Mouse (Mus musculus): ENCODE measurements around the gene Oosp3. TPM values are rescaled to one million over a fixed set of nuclear protein-coding genes. Genes with fewer than 3 reads are reported as not detected.
A peak's percentile ranks its signal among the peaks of the same experiment; 100 is the strongest.

Gene Oosp3
- polyA plus RNA-seq, 1 experiment from 2014 or later: not detected

DNA sequence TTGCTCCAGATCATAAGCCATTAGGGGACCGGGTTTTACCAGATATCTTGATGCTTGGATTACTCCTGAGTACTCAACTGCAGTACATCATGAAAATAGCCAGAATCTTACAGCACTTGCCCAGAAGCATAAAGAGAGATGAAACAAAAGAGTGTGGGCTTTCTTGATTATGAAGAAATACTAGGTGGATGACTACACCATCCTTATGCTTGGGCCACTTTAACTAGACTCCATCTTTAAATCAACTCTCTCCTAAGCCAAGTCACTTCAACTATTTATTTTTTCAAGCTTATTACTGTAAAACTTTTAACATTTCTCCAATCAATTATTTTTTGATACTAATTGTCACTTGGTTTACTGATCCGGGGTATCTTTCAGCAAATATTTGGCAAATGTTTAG is 27.0 kb downstream of the Oosp3 start:
- Histone ChIP-seq H3K36me3 (ENCODE audit: control insufficient read depth, insufficient read depth, low read length) (no peaks in the 10 kb centered on the region), H3K4me2 (ENCODE audit: low read depth, low read length) (no peak overlapping the region), H3K27ac (ENCODE audit: low read length) (no peak overlapping the region), H3K9me3 (replicated peaks; ENCODE audit: control insufficient read depth, low read length) (no peaks in the 10 kb centered on the region), H3K27me3 (ENCODE audit: control insufficient read depth, insufficient read depth, low read length) (no peaks in the 10 kb centered on the region), H3K9ac (ENCODE audit: low read length) (no peak overlapping the region), H3K4me1 (ENCODE audit: control insufficient read depth, insufficient read depth, low read length) (no peaks in the 10 kb centered on the region), H3K4me3 (replicated peaks; ENCODE audit: low read length) (no peak overlapping the region)
- ATAC-seq (ENCODE audit: insufficient read depth, low FRiP score): no peak
- 42% methylated on average over 2 of the region's 2 CpGs for WGBS

DNA sequence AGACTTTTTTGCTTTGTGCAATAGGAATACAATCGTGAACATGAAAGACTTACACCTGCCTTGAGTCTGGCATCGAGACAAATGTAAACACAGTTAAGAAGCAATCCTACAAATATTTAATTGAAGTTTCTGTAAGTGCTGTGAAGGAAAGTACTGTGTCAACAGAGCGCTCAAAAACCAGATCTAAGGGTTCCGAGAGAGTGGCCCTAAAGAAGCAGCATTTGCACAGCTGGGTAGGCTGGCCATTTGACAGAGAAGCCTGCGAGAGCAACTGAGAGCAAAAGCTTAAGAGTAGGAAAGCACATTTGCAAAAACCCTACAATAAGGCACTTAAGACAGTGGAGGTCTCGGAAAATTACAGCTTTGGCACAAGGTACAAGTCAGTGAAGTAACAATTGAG is 27.4 kb downstream of the Oosp3 start:
- peak; percentile 84 for ATAC-seq (ENCODE audit: insufficient read depth, low FRiP score)

GRCm38 (mm10) chr19:11725915-11726314 is 29.1 kb downstream of the Oosp3 start:
- Histone ChIP-seq H3K36me3 (ENCODE audit: control insufficient read depth, insufficient read depth, low read length) (no peaks in the 10 kb centered on the region), H3K27ac (ENCODE audit: low read length) (no peak overlapping the region), H3K27me3 (ENCODE audit: control insufficient read depth, insufficient read depth, low read length) (no peaks in the 10 kb centered on the region), H3K4me2 (ENCODE audit: low read depth, low read length) (no peak overlapping the region), H3K4me3 (replicated peaks; ENCODE audit: low read length) (no peak overlapping the region), H3K9ac (ENCODE audit: low read length) (no peak overlapping the region), H3K4me1 (ENCODE audit: control insufficient read depth, insufficient read depth, low read length) (no peaks in the 10 kb centered on the region), H3K9me3 (replicated peaks; ENCODE audit: control insufficient read depth, low read length) (no peaks in the 10 kb centered on the region)
- no peak for ATAC-seq (ENCODE audit: insufficient read depth, low FRiP score)
- WGBS: 57% methylated on average over 2 of the region's 2 CpGs

More for the DNA sequence above, 27.4 kb downstream of the Oosp3 start:
- Histone ChIP-seq H3K36me3 (ENCODE audit: control insufficient read depth, insufficient read depth, low read length) (no peaks in the 10 kb centered on the region), H3K9me3 (replicated peaks; ENCODE audit: control insufficient read depth, low read length) (no peaks in the 10 kb centered on the region), H3K9ac (ENCODE audit: low read length) (no peak overlapping the region), H3K4me3 (replicated peaks; ENCODE audit: low read length) (no peak overlapping the region), H3K4me2 (ENCODE audit: low read depth, low read length) (no peak overlapping the region), H3K27ac (ENCODE audit: low read length) (no peak overlapping the region), H3K27me3 (ENCODE audit: control insufficient read depth, insufficient read depth, low read length) (no peaks in the 10 kb centered on the region), H3K4me1 (ENCODE audit: control insufficient read depth, insufficient read depth, low read length) (no peaks in the 10 kb centered on the region)
- 20% methylated on average over 6 of the region's 6 CpGs for WGBS

- Histone ChIP-seq H3K4me3 (replicated peaks; ENCODE audit: low read length) (no peak overlapping the region), H3K4me1 (ENCODE audit: control insufficient read depth, insufficient read depth, low read length) (no peaks in the 10 kb centered on the region), H3K36me3 (ENCODE audit: control insufficient read depth, insufficient read depth, low read length) (no peaks in the 10 kb centered on the region), H3K9ac (ENCODE audit: low read length) (no peak overlapping the region), H3K4me2 (ENCODE audit: low read depth, low read length) (no peak overlapping the region), H3K27ac (ENCODE audit: low read length) (no peak overlapping the region), H3K27me3 (ENCODE audit: control insufficient read depth, insufficient read depth, low read length) (no peaks in the 10 kb centered on the region), H3K9me3 (replicated peaks; ENCODE audit: control insufficient read depth, low read length) (no peaks in the 10 kb centered on the region)
- no peak for ATAC-seq (ENCODE audit: insufficient read depth, low FRiP score)
- 91% methylated on average over 5 of the region's 5 CpGs for WGBS
Measured at GRCm38 (mm10) chr19:11727304-11727703, 30.4 kb downstream of the Oosp3 start.

GRCm38 (mm10) chr19:11730278-11730677 is 33.4 kb downstream of the Oosp3 start:
- 80% methylated on average over 1 of the region's 1 CpGs for WGBS
- Histone ChIP-seq H3K4me3 (replicated peaks; ENCODE audit: low read length) (no peak overlapping the region), H3K9ac (ENCODE audit: low read length) (no peak overlapping the region), H3K4me2 (ENCODE audit: low read depth, low read length) (no peak overlapping the region), H3K27me3 (ENCODE audit: control insufficient read depth, insufficient read depth, low read length) (no peaks in the 10 kb centered on the region), H3K9me3 (replicated peaks; ENCODE audit: control insufficient read depth, low read length) (no peaks in the 10 kb centered on the region), H3K27ac (ENCODE audit: low read length) (no peak overlapping the region), H3K4me1 (ENCODE audit: control insufficient read depth, insufficient read depth, low read length) (no peaks in the 10 kb centered on the region), H3K36me3 (ENCODE audit: control insufficient read depth, insufficient read depth, low read length) (no peaks in the 10 kb centered on the region)
- no peak for ATAC-seq (ENCODE audit: insufficient read depth, low FRiP score)

DNA sequence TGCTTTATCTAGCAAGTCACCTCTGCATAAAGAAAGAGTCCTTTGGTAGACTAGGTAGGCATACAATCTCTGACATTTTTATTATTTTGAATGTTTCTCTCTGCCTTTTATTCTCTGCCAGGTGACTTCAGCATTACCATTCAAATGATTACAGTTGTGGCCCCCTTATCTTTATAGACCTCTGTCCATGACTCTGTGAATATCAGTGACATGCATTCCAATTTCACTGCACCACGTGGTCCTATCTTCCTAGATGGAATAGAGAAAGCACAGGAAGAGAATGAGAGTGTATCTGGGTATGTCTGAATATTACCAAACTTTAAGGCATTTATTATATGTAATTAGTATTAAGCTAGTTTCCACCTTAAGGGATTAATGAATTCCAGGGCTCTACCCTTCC is 39.6 kb downstream of the Oosp3 start:
- WGBS: 51% methylated on average over 1 of the region's 1 CpGs
- ATAC-seq (ENCODE audit: insufficient read depth, low FRiP score): no peak
- Histone ChIP-seq H3K9ac (ENCODE audit: low read length) (no peak overlapping the region), H3K4me3 (replicated peaks; ENCODE audit: low read length) (no peak overlapping the region), H3K9me3 (replicated peaks; ENCODE audit: control insufficient read depth, low read length) (no peaks in the 10 kb centered on the region), H3K4me1 (ENCODE audit: control insufficient read depth, insufficient read depth, low read length) (no peaks in the 10 kb centered on the region), H3K36me3 (ENCODE audit: control insufficient read depth, insufficient read depth, low read length) (no peaks in the 10 kb centered on the region), H3K27me3 (ENCODE audit: control insufficient read depth, insufficient read depth, low read length) (no peaks in the 10 kb centered on the region), H3K27ac (ENCODE audit: low read length) (no peak overlapping the region), H3K4me2 (ENCODE audit: low read depth, low read length) (no peak overlapping the region)

DNA sequence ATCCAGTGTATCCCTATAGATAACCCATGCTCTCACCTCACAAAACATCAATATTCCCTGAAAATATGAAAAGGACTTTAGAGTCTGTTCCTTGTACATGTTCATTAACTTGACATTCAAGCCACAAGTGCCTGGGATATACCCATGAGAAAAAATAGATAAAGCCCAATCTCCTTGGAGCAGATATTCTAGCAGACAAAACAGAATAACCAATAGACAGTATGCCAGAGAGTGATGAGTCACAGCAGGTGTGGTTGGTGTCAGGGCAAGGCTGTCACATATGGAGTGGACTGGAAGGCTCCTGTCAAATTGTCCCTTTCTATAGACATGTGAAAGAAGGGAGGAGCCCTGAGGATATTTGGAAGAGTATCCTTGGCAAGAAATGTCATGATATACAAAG is 48.8 kb downstream of the Oosp3 start:
- Histone ChIP-seq H3K27me3 (ENCODE audit: control insufficient read depth, insufficient read depth, low read length) (no peaks in the 10 kb centered on the region), H3K36me3 (ENCODE audit: control insufficient read depth, insufficient read depth, low read length) (no peaks in the 10 kb centered on the region), H3K27ac (ENCODE audit: low read length) (no peak overlapping the region), H3K4me2 (ENCODE audit: low read depth, low read length) (no peak overlapping the region), H3K9ac (ENCODE audit: low read length) (no peak overlapping the region), H3K9me3 (replicated peaks; ENCODE audit: control insufficient read depth, low read length) (no peaks in the 10 kb centered on the region), H3K4me3 (replicated peaks; ENCODE audit: low read length) (no peak overlapping the region), H3K4me1 (ENCODE audit: control insufficient read depth, insufficient read depth, low read length) (no peaks in the 10 kb centered on the region)
- ATAC-seq (ENCODE audit: insufficient read depth, low FRiP score): no peak

DNA sequence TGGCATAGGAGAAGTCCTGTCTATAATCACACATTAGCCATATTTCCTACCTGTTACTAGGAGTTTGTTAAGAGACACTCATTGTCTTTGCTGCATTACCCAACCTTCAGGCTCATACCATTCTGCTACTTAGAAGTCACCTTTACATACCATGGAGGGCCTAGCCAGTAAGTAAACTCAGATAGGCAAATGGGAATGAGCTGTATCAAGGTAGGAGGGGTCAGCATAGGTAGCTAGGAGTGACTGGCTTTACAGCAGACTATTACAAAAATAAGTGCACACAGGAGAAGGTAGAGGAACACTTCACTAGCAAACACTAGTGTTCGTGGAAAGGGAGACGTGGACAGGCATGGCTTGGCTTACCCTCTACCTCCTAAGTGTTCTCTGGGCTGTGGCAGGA is 50.4 kb downstream of the Oosp3 start, which contains the start of gene Gif:
TSS of gene Gif (plus strand) at position 257 of the 400 bp plus-strand sequence.
- Histone ChIP-seq H3K9me3 (replicated peaks; ENCODE audit: control insufficient read depth, low read length) (no peaks in the 10 kb centered on the region), H3K4me2 (ENCODE audit: low read depth, low read length) (no peak within 1 kb of the TSS), H3K36me3 (ENCODE audit: control insufficient read depth, insufficient read depth, low read length) (no peaks in the 10 kb centered on the region), H3K4me1 (ENCODE audit: control insufficient read depth, insufficient read depth, low read length) (no peaks in the 10 kb centered on the region), H3K27me3 (ENCODE audit: control insufficient read depth, insufficient read depth, low read length) (no peaks in the 10 kb centered on the region), H3K27ac (ENCODE audit: low read length) (no peak within 1 kb of the TSS), H3K9ac (ENCODE audit: low read length) (no peak within 1 kb of the TSS), H3K4me3 (replicated peaks; ENCODE audit: low read length) (no peak within 1 kb of the TSS)
- WGBS: 77% methylated on average over 2 of the region's 2 CpGs
- ATAC-seq (ENCODE audit: insufficient read depth, low FRiP score): no peak
